Mouse (Mus musculus): ENCODE measurements around the gene Galnt16. TPM values are rescaled to one million over a fixed set of nuclear protein-coding genes. Genes with fewer than 3 reads are reported as not detected.

The Galnt16 gene
- polyA plus RNA-seq, 1 experiment = 30.7 TPM

DNA sequence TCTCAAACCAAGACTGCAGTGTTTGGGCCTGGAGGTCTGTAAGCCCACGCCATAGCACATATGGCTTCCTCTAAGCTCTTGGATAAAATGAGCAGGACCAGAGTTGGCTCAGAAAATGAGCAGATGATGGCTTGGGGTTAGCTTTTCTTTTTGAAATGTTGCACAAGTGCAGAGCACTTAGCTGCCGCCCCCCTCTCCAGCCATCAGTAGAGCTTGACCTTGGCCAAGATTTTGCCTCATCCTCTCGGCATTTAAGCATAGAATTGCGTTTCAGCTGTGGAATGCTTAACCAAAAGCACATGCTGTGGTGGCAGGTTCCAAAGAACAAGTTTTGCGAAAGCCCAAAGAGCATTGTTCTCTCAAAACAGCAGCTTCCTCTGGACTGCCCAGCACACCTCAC, 13.4 kb upstream of the Galnt16 start:
- Histone ChIP-seq H3K4me3 (ENCODE audit: insufficient read depth, low read length) (no peak overlapping the region), H3K27ac (ENCODE audit: insufficient read depth, low read length) (no peak overlapping the region), H3K4me1 (ENCODE audit: control insufficient read depth, insufficient read depth, low read length) (no peaks in the 10 kb centered on the region)
- TF ChIP-seq CTCF (IDR thresholded peaks at IDR 0.05; ENCODE audit: extremely low read depth, insufficient read depth, low read length) = no peak
- TF ChIP-seq POLR2A (IDR thresholded peaks at IDR 0.05; ENCODE audit: extremely low read depth, insufficient read depth, low read length) = no peak

DNA sequence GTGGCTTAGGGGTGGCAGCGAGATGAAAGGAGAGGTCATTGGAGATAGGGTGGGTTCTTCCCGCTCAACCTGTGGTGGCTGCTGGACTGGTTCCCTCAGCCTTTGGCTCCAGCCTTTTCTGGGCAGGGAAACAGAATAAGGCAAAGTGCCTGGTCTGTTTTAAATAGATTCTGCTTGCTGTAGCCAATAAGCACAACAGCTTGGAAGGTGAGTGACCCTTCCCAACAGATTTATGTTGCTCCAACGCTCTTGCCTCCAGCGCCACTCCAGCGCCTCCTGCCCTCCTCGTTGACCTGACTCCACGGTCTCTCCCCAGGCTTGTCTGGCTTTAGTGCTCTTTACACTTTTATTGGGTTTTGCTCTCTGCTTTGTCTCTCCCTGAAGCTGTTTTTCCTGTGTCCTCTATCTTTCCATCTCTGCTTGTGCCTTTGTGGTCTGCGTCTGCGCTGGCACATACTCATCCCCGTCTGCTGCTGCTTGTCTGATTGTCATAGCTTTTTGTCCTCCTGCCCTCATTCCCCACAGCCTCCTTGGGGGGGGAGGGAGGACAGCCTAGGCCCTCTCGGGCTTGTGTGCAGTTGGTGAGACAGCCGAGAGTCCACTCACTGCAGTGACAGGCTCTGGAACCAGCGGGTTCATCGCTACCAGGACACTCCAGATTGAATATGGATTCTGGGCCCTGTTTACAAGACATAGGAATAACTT, 10.9 kb upstream of the Galnt16 start:
- no peak overlapping the region for H3K4me3 ChIP-seq (ENCODE audit: insufficient read depth, low read length)

DNA sequence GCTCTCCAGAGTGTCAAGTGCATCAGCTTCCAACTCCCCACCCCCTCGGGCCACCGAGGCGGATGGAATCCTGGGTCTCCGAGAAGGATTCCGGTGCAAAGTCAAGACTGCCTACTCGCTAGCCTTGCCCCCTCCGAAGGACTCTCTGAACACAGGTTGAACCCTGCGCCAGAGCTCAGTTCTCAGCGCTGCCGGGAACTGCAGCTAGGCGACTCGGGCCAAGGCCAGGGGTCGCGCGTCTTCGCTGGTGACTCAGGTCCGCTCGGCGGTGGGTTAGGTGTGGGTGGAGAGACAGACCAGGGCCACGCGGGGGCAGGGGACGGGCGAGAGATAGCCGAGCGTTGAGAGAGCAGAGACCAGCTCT, 298 bp downstream of the Galnt16 start:
- H3K4me3 ChIP-seq (ENCODE audit: insufficient read depth, low read length) = peak overlapping the region; percentile 83
- TF ChIP-seq CTCF (IDR thresholded peaks at IDR 0.05; ENCODE audit: extremely low read depth, insufficient read depth, low read length) (no peak), POLR2A (IDR thresholded peaks at IDR 0.05; ENCODE audit: extremely low read depth, insufficient read depth, low read length) (no peak)
- H3K4me1 ChIP-seq (ENCODE audit: control insufficient read depth, insufficient read depth, low read length) = no peaks in the 10 kb centered on the region; the same call in 1 of the 2 replicates
- H3K27ac ChIP-seq (ENCODE audit: insufficient read depth, low read length) = no peak overlapping the region

More for the DNA sequence above, 10.9 kb upstream of the Galnt16 start:
- Histone ChIP-seq H3K27ac (ENCODE audit: insufficient read depth, low read length) (no peak overlapping the region), H3K4me1 (ENCODE audit: control insufficient read depth, insufficient read depth, low read length) (no peaks in the 10 kb centered on the region)
- TF ChIP-seq POLR2A (IDR thresholded peaks at IDR 0.05; ENCODE audit: extremely low read depth, insufficient read depth, low read length) (no peak), CTCF (IDR thresholded peaks at IDR 0.05; ENCODE audit: extremely low read depth, insufficient read depth, low read length) (no peak)

DNA sequence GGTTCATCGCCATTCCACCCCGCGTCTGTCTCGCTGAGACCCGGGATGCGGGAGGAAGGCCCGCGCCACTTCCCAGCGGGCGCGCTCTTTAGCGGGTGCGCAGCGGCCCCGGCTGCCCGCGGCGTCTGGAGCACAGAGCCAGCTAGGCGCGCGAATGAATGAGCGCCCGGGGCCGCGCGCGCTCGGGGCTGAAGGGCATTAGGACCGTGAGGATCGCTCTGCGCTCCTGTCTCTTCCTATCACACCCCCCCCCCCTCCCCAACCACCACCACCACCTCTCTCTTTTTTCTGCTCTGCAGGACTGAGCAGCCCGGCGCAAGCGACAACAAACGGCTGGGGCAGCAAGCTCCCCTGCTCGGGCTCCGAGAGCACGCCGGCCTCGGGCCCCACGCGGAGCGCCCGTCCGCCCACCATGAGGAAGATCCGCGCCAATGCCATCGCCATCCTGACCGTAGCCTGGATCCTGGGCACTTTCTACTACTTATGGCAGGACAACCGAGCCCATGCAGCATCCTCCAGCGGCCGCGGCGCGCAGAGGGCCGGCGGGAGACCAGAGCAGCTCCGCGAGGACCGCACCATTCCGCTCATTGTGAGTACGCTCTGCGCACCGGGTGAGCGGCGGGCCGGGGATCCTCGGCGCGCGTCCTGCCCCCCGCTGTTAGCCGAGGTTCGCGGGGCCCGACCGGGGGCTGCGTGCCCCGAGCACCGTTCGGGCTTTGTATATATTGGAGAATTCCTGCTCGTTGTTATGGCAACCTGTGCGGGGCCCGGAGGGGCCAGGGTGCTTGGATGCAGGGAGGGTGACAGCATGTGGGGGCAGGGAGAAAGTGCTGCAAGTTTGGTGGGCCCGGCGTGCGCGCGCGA, 912 bp downstream of the Galnt16 start:
- no peaks in the 10 kb centered on the region; the same call in 1 of the 2 replicates for H3K4me1 ChIP-seq (ENCODE audit: control insufficient read depth, insufficient read depth, low read length)
- H3K4me3 ChIP-seq (ENCODE audit: insufficient read depth, low read length) = peak overlapping the region; percentile 83
- peak overlapping the region; percentile 65 for H3K27ac ChIP-seq (ENCODE audit: insufficient read depth, low read length)
- TF ChIP-seq POLR2A (IDR thresholded peaks at IDR 0.05; ENCODE audit: extremely low read depth, insufficient read depth, low read length) = no peak

DNA sequence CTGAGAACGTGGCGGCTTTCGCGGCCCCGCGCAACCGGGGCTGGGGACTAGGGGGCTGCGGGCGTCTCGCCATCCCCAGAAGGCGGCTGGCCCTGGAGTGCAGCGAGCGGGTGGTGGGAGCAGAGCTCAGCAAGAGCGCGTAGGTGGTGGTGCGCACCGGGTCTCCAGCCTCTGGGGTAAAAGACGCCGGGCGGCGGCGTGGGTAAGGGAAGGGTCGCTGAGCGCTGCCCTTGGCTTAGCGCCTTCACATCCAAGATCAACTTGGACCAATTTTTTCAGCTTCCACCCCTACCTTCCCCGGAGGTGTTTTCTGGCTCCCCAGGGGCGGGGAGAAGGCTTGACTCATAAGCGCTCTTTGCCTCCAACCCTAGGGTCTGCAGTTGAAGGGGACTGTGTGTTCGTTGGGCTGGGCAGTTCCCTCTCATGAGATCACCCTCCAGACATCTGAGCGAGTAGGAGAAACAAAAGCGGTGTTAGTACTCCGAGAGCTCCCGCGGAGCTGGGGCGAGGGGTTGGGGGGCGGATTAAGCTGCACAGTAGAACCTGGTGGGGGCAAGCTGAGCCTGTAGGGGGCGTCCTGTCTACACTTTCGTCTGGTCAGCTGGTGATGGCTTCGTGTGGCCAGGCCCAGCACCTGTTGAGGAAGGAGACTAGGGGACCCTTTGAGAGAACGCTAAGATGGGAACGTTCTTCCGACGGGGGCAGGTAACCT, 1.7 kb downstream of the Galnt16 start:
- Histone ChIP-seq H3K27ac (ENCODE audit: insufficient read depth, low read length) (no peak overlapping the region), H3K4me3 (ENCODE audit: insufficient read depth, low read length) (peak overlapping the region; percentile 83), H3K4me1 (ENCODE audit: control insufficient read depth, insufficient read depth, low read length) (no peaks in the 10 kb centered on the region; the same call in 1 of the 2 replicates)
- TF ChIP-seq POLR2A (IDR thresholded peaks at IDR 0.05; ENCODE audit: extremely low read depth, insufficient read depth, low read length) (0 out of 2 replicates have a peak, but pooled peaks have one; percentile 6), CTCF (IDR thresholded peaks at IDR 0.05; ENCODE audit: extremely low read depth, insufficient read depth, low read length) (peak; percentile 49)

DNA sequence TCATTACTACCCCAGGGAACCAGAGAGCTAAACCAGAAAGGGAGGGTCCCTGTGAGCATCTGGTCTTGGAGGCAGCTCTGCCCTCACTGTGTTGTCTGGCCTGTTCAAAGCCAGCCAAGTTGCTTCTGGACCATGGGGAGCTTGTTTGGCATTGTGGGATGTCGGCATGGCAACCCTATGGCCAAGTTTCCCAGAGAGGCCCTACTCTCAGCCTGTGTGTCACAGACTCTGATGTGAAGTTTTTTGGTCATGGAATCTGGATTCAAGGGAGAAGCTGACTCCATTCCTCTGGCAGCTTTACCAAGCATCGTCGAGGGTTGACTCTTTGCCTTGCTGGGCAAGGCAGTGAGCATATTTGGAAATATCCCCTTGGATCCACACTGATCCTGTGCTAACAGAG, 3.9 kb downstream of the Galnt16 start:
- TF ChIP-seq CTCF (IDR thresholded peaks at IDR 0.05; ENCODE audit: extremely low read depth, insufficient read depth, low read length) (no peak), POLR2A (IDR thresholded peaks at IDR 0.05; ENCODE audit: extremely low read depth, insufficient read depth, low read length) (no peak)
- Histone ChIP-seq H3K4me3 (ENCODE audit: insufficient read depth, low read length) (no peak overlapping the region), H3K4me1 (ENCODE audit: control insufficient read depth, insufficient read depth, low read length) (peaks cover 7% of the 10 kb centered on the region), H3K27ac (ENCODE audit: insufficient read depth, low read length) (no peak overlapping the region)

DNA sequence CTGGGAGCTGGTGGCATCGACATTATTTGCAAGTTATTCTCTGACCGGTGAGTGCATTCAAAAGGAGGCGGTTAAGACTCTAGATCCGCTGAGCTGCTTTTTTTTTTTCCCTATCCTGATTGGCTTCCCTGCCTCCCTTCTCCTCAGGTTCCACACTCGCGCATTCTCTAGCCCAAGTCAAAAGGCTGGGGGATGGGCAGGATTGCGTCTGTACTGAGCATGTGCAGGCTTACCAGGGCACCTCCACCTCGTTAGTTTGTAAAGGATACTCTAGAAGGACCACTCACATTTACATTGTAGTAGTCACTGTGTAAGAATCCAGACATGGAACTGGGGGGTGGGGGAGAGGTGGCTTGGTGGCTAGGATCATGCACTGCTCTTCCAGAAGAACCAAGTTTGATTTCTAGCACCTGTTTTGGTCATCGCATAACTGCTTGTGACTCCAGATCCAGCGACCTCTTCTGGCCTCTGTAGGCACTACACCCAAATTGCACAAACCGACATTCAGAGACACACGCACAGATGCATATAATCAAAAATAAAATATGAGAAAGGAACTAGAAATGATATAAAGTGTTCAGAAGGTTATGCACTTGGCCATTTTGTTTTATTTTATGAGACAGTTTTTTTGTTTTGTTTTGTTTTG, 6.3 kb downstream of the Galnt16 start:
- no peak for TF ChIP-seq POLR2A (IDR thresholded peaks at IDR 0.05; ENCODE audit: extremely low read depth, insufficient read depth, low read length)
- 0 out of 2 replicates have a peak, but pooled peaks have one; percentile 16 for TF ChIP-seq CTCF (IDR thresholded peaks at IDR 0.05; ENCODE audit: extremely low read depth, insufficient read depth, low read length)
- Histone ChIP-seq H3K27ac (ENCODE audit: insufficient read depth, low read length) (no peak overlapping the region), H3K4me3 (ENCODE audit: insufficient read depth, low read length) (no peak overlapping the region), H3K4me1 (ENCODE audit: control insufficient read depth, insufficient read depth, low read length) (peaks cover 19% of the 10 kb centered on the region)

DNA sequence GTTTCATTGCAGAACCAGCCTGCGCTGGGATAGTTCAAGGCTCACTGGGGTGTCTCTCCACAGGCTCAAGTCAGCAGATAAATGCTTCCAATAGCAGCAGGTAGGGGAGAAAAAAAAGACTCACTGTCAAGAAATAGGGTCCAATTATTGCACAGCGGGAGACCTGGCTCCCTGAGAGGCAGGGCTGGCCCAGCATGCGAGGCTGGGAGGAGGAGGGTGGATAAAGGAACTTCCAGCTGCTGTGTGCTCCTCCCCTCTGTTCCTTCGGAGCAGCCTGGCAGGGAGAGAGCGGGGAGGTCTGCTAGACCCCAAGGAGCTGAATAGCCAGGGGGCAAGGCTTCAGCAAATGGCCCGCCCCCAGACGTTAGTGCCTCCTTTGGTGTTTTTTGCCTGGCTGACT, 7.4 kb downstream of the Galnt16 start:
- no peak overlapping the region for H3K27ac ChIP-seq (ENCODE audit: insufficient read depth, low read length)
- no peak overlapping the region for H3K4me3 ChIP-seq (ENCODE audit: insufficient read depth, low read length)
- H3K4me1 ChIP-seq (ENCODE audit: control insufficient read depth, insufficient read depth, low read length) = peaks cover 22% of the 10 kb centered on the region
- TF ChIP-seq CTCF (IDR thresholded peaks at IDR 0.05; ENCODE audit: extremely low read depth, insufficient read depth, low read length) = no peak
- TF ChIP-seq POLR2A (IDR thresholded peaks at IDR 0.05; ENCODE audit: extremely low read depth, insufficient read depth, low read length) = no peak

DNA sequence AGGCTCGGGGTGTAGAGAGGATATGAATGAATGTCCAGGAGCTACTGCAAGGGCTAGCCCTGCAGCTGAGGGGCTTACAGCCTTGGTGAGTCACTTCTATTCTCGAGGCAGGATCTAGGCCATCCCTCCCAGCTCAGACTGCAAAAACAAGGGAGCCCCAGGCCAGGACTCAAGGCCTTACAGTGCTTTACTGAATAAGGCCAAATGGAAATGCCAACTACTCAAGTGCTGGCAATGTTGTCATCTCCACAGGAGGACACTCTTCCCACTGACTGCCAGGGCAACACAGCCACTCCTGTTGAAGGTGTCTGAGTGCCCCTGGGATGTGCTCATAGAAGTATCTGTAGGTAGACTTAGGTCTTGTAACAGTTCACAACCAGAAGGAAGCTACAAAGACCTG, 8.4 kb downstream of the Galnt16 start:
- Histone ChIP-seq H3K4me1 (ENCODE audit: control insufficient read depth, insufficient read depth, low read length) (peaks cover 26% of the 10 kb centered on the region), H3K4me3 (ENCODE audit: insufficient read depth, low read length) (no peak overlapping the region), H3K27ac (ENCODE audit: insufficient read depth, low read length) (peak overlapping the region; percentile 96)
- TF ChIP-seq CTCF (IDR thresholded peaks at IDR 0.05; ENCODE audit: extremely low read depth, insufficient read depth, low read length) (no peak), POLR2A (IDR thresholded peaks at IDR 0.05; ENCODE audit: extremely low read depth, insufficient read depth, low read length) (no peak)

Data from cortical plate, adult 2 months (tissue).